Mouse (Mus musculus): ENCODE measurements at regions not wholly inside any gene's neighbourhood (a gene's known extent, or its start where the extent isn't known, plus 50 kb on each side); places are given as distances from the start of the nearest gene placed in this dataset.
"Not testable (repeated sequence)": the region's sequence is repeated elsewhere in the genome, so short reads cannot be mapped to it uniquely, and the experiment has no call there.

- not testable (repeated sequence) for H3K36me3 ChIP-seq (ENCODE audit: insufficient read depth, low read length); H3K27ac ChIP-seq (ENCODE audit: low read depth, low read length)
- 4% methylated on average over 12 of the region's 48 CpGs for WGBS
These were observed 51.0 kb upstream of the Zfp873 start for GRCm38 (mm10) chr10:81996742-81997536.

More at GRCm38 (mm10) chr10:81996742-81997536, 51.0 kb upstream of the Zfp873 start:
- not testable (repeated sequence) for H3K9me3 ChIP-seq (ENCODE audit: low read length); H3K27me3 ChIP-seq (ENCODE audit: insufficient read depth, low read length); H3K9ac ChIP-seq (replicated peaks; ENCODE audit: low read length, poor library complexity, severe bottlenecking); H3K4me1 ChIP-seq (ENCODE audit: insufficient read depth, low read length)
- DNase-seq (ENCODE audit: low spot score) (peak; percentile 91), ATAC-seq (ENCODE audit: low FRiP score) (peak; percentile 100)
- Histone ChIP-seq H3K4me2 (ENCODE audit: low read depth, low read length, poor library complexity, severe bottlenecking) (peak overlapping the region; percentile 36), H3K4me3 (ENCODE audit: low read depth, low read length) (peak overlapping the region; percentile 34)
